Mouse (Mus musculus) MEL (cell line): ENCODE measurements at regions not wholly inside any gene's neighbourhood (a gene's known extent, or its start where the extent isn't known, plus 50 kb on each side); places are given as distances from the start of the nearest gene placed in this dataset.

Source experiments
- DNase-seq: peaks from one replicate; pipeline ENCODE4 v3.0.0; 2011; ENCODE audit warnings: low read depth, low spot score
- H3K27ac ChIP-seq: 2 replicates; pipeline ENCODE4 v1.5.1; 2012; ENCODE audit warnings: low read depth, mild to moderate bottlenecking, control low read depth, low read length, moderate library complexity; ENCODE audit not compliant: control insufficient read depth
- H3K27me3 ChIP-seq, 2 experiments: fragments of 150-350 bp in 1 of 2; sonication (generic) in 1 of 2; 2 replicates each; pipeline ENCODE4 v1.6.1; 2012; ENCODE audit warnings: low read length in 2 of 2, mild to moderate bottlenecking in 2 of 2, improper control_type of control experiment in 1 of 2, moderate library complexity in 1 of 2; ENCODE audit not compliant: insufficient read depth in 2 of 2, control insufficient read depth in 1 of 2
- H3K36me3 ChIP-seq, 2 experiments: 2 replicates each; pipeline ENCODE4 v1.6.1; 2012 to 2014; ENCODE audit warnings: low read length in 2 of 2, improper control_type of control experiment in 1 of 2, inconsistent platforms in 1 of 2, mild to moderate bottlenecking in 1 of 2; ENCODE audit not compliant: insufficient read depth in 2 of 2, control insufficient read depth in 1 of 2
- H3K4me1 ChIP-seq, 2 experiments: fragments of 150-350 bp in 1 of 2; sonication (generic) in 1 of 2; 2 replicates each; pipeline ENCODE4 v1.6.1; 2012; ENCODE audit warnings: low read length in 2 of 2, improper control_type of control experiment in 1 of 2, mild to moderate bottlenecking in 1 of 2; ENCODE audit not compliant: insufficient read depth in 2 of 2, control insufficient read depth in 1 of 2
- H3K4me3 ChIP-seq, 2 experiments: fragments of 150-350 bp in 1 of 2; sonication (generic) in 1 of 2; 2 replicates each; pipeline ENCODE4 v1.5.1; 2012; ENCODE audit warnings: low read depth in 2 of 2, low read length in 2 of 2, mild to moderate bottlenecking in 2 of 2, moderate library complexity in 2 of 2, control low read depth in 1 of 2, improper control_type of control experiment in 1 of 2; ENCODE audit not compliant: control insufficient read depth in 1 of 2, insufficient read depth in 1 of 2
- H3K79me2 ChIP-seq: 2 replicates; pipeline ENCODE4 v1.6.1; 2012; ENCODE audit warnings: mild to moderate bottlenecking, low read length, moderate library complexity; ENCODE audit not compliant: control insufficient read depth, poor library complexity, insufficient read depth
- H3K9ac ChIP-seq: 2 replicates; pipeline ENCODE4 v1.6.1; 2012; ENCODE audit warnings: low read depth, mild to moderate bottlenecking, control low read depth, low read length, moderate library complexity; ENCODE audit not compliant: control insufficient read depth, poor library complexity, severe bottlenecking
- H3K9me3 ChIP-seq: fragments of 150-350 bp; sonication (generic); replicated peaks from 2 replicates; pipeline ENCODE4 v1.6.1; 2012; ENCODE audit warnings: mild to moderate bottlenecking, low read length, improper control_type of control experiment, moderate library complexity; ENCODE audit not compliant: insufficient read depth
- CHD1 ChIP-seq: IDR thresholded peaks from 2 replicates; pipeline ENCODE4 v1.6.1; 2012; ENCODE audit warnings: low read depth, mild to moderate bottlenecking, inconsistent platforms, low read length, improper control_type of control experiment
- CTCF ChIP-seq, 3 experiments: IDR thresholded peaks in 2 of 3; conservative IDR thresholded peaks in 1 of 3; 2 replicates each; pipeline ENCODE4 v1.5.1; 2011 to 2012; ENCODE audit warnings: low read length in 3 of 3, low read depth in 2 of 3, mild to moderate bottlenecking in 2 of 3, improper control_type of control experiment in 1 of 3, inconsistent platforms in 1 of 3, mixed read lengths in 1 of 3, moderate library complexity in 1 of 3; ENCODE audit not compliant: control insufficient read depth in 1 of 3, insufficient read depth in 1 of 3, poor library complexity in 1 of 3, severe bottlenecking in 1 of 3
- ELF1 ChIP-seq: IDR thresholded peaks from 2 replicates; pipeline ENCODE4 v1.6.1; 2014; ENCODE audit warnings: low read depth, mild to moderate bottlenecking, inconsistent platforms, low read length, improper control_type of control experiment, moderate library complexity
- EP300 ChIP-seq, 2 experiments: IDR thresholded peaks; 2 replicates each; pipeline ENCODE4 v1.6.1; 2011; ENCODE audit warnings: improper control_type of control experiment in 2 of 2, low read length in 2 of 2, low read depth in 1 of 2, mild to moderate bottlenecking in 1 of 2
- ETS1 ChIP-seq: IDR thresholded peaks from 2 replicates; pipeline ENCODE4 v1.6.1; 2012; ENCODE audit warnings: low read depth, mild to moderate bottlenecking, inconsistent platforms, low read length, improper control_type of control experiment, moderate library complexity
- GABPA ChIP-seq: IDR thresholded peaks from 2 replicates; pipeline ENCODE4 v1.6.1; 2012; ENCODE audit warnings: low read depth, mild to moderate bottlenecking, inconsistent platforms, low read length, improper control_type of control experiment, moderate library complexity
- HCFC1 ChIP-seq: IDR thresholded peaks from 2 replicates; pipeline ENCODE4 v1.6.1; 2012; ENCODE audit warnings: low read depth, mild to moderate bottlenecking, inconsistent platforms, low read length, improper control_type of control experiment, moderate library complexity
- KAT2A ChIP-seq: conservative IDR thresholded peaks from 2 replicates; pipeline ENCODE4 v1.6.1; 2012; ENCODE audit warnings: low read depth, low read length, improper control_type of control experiment, inconsistent platforms
- MAFK ChIP-seq: IDR thresholded peaks from 2 replicates; pipeline ENCODE4 v1.6.1; 2011; ENCODE audit warnings: low read depth, mild to moderate bottlenecking, low read length, improper control_type of control experiment, borderline replicate concordance
- MEF2A ChIP-seq: IDR thresholded peaks from 2 replicates; pipeline ENCODE4 v1.6.1; 2014; ENCODE audit warnings: low read depth, mild to moderate bottlenecking, inconsistent platforms, low read length, improper control_type of control experiment; ENCODE audit not compliant: poor library complexity, insufficient replicate concordance, severe bottlenecking; ENCODE audit errors: extremely low read depth
- MXI1 ChIP-seq: IDR thresholded peaks from 2 replicates; pipeline ENCODE4 v1.6.1; 2011; ENCODE audit warnings: mild to moderate bottlenecking, low read depth, low read length, improper control_type of control experiment
- MYB ChIP-seq: IDR thresholded peaks from 2 replicates; pipeline ENCODE4 v1.6.1; 2011; ENCODE audit warnings: mild to moderate bottlenecking, low read depth, low read length, improper control_type of control experiment
- NRF1 ChIP-seq: IDR thresholded peaks from 2 replicates; pipeline ENCODE4 v1.6.1; 2014; ENCODE audit warnings: low read depth, mild to moderate bottlenecking, inconsistent platforms, low read length, improper control_type of control experiment, moderate library complexity; ENCODE audit not compliant: poor library complexity, insufficient read depth, severe bottlenecking
- POLR2AphosphoS5 ChIP-seq: IDR thresholded peaks from 2 replicates; pipeline ENCODE4 v1.6.1; 2012; ENCODE audit warnings: low read depth, borderline replicate concordance, mild to moderate bottlenecking, inconsistent platforms, low read length, moderate library complexity, mixed read lengths
- RAD21 ChIP-seq: IDR thresholded peaks from 2 replicates; pipeline ENCODE4 v1.6.1; 2011; ENCODE audit warnings: mild to moderate bottlenecking, low read depth, low read length, improper control_type of control experiment
- RCOR1 ChIP-seq: IDR thresholded peaks from 2 replicates; pipeline ENCODE4 v1.6.1; 2012; ENCODE audit warnings: low read depth, mild to moderate bottlenecking, inconsistent platforms, low read length, improper control_type of control experiment
- SMC3 ChIP-seq: IDR thresholded peaks from 2 replicates; pipeline ENCODE4 v1.6.1; 2011; ENCODE audit warnings: low read depth, low read length, improper control_type of control experiment
- TAL1 ChIP-seq: IDR thresholded peaks from 2 replicates; pipeline ENCODE4 v1.6.1; 2012; ENCODE audit warnings: mild to moderate bottlenecking, inconsistent platforms, low read length, moderate library complexity, mixed read lengths
- TBP ChIP-seq: IDR thresholded peaks from 2 replicates; pipeline ENCODE4 v1.8.0; 2011; ENCODE audit warnings: low read depth, low read length, improper control_type of control experiment
- UBTF ChIP-seq: IDR thresholded peaks from 2 replicates; pipeline ENCODE4 v1.6.1; 2012; ENCODE audit warnings: low read depth, mild to moderate bottlenecking, inconsistent platforms, low read length, improper control_type of control experiment, moderate library complexity, borderline replicate concordance; ENCODE audit not compliant: insufficient read depth
- USF1 ChIP-seq: IDR thresholded peaks from 2 replicates; pipeline ENCODE4 v1.6.1; 2014; ENCODE audit warnings: low read depth, mild to moderate bottlenecking, inconsistent platforms, low read length, improper control_type of control experiment, moderate library complexity
- ZKSCAN1 ChIP-seq: IDR thresholded peaks from 2 replicates; pipeline ENCODE4 v1.6.1; 2012; ENCODE audit warnings: low read depth, mild to moderate bottlenecking, inconsistent platforms, low read length, improper control_type of control experiment, moderate library complexity
- ZMIZ1 ChIP-seq: IDR thresholded peaks from 2 replicates; pipeline ENCODE4 v1.6.1; 2012; ENCODE audit warnings: low read depth, mild to moderate bottlenecking, inconsistent platforms, low read length, improper control_type of control experiment, moderate library complexity

DNA sequence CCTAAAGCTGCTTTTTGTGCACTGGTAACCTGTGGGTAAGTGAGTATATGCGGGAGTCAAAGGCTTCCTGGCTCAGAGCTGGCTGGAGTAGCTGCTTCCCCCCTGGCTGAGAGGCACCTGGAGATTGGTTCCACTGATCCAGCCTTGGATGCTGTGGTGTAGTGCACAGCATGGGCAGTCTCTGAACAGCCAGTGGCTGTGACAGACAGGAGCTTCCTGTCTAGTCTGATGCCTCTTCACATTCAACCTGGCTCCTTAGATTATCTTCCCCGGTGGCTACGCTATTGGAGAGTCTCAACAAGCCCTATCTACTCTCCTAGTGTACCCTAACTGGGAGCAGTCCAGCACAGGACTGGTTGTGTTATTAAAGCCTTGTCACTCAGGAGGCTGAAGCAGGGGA lies 160.4 kb upstream of the Adgrl2 start:
- Histone ChIP-seq H3K4me3 (no peak overlapping the region), H3K27me3 (no peaks in the 10 kb centered on the region; a peak in 1 of 4 replicates), H3K27ac (no peak overlapping the region), H3K4me1 (no peaks in the 10 kb centered on the region), H3K9me3 (no peaks in the 10 kb centered on the region), H3K36me3 (no peaks in the 10 kb centered on the region)
- TF ChIP-seq NRF1 (no peak), SMC3 (no peak), HCFC1 (no peak), MEF2A (no peak), POLR2AphosphoS5 (no peak), MYB (no peak), KAT2A (no peak), CHD1 (no peak), MAFK (no peak), TAL1 (no peak), ZKSCAN1 (no peak), CTCF (IDR thresholded peaks at IDR 0.05 in 2 of 3, conservative IDR thresholded peaks at IDR 0.05 in 1 of 3; ENCODE audit: control insufficient read depth in 1 of 3, insufficient read depth in 1 of 3, low read depth in 2 of 3, low read length in 3 of 3, poor library complexity in 1 of 3, severe bottlenecking in 1 of 3) (no peak), ZMIZ1 (no peak), RAD21 (no peak), UBTF (no peak), GABPA (no peak), MXI1 (no peak), ETS1 (no peak), USF1 (no peak)
- TF ChIP-seq, all 39 proteins: peak for 0
- no peak overlapping the region for H3K9ac ChIP-seq
- DNase-seq = no peak
- no peaks in the 10 kb centered on the region for H3K79me2 ChIP-seq

GRCm38 (mm10) chr3:149148608-149149007 lies 158.3 kb upstream of the Adgrl2 start:
- H3K36me3 ChIP-seq = no peaks in the 10 kb centered on the region
- H3K27me3 ChIP-seq = no peaks in the 10 kb centered on the region; a peak in 1 of 4 replicates
- TF ChIP-seq TBP = no peak
- no peak for TF ChIP-seq ELF1
- TF ChIP-seq UBTF = no peak
- TF ChIP-seq RCOR1 = no peak
- TF ChIP-seq SMC3 = no peak
- TF ChIP-seq MXI1 = no peak
- no peak for TF ChIP-seq EP300 (IDR thresholded peaks at IDR 0.05; ENCODE audit: low read depth in 1 of 2, low read length in 2 of 2)
- no peaks in the 10 kb centered on the region for H3K9me3 ChIP-seq
- H3K79me2 ChIP-seq = no peaks in the 10 kb centered on the region
- H3K4me3 ChIP-seq = no peak overlapping the region
- no peaks in the 10 kb centered on the region for H3K4me1 ChIP-seq
- no peak overlapping the region for H3K27ac ChIP-seq
- no peak overlapping the region for H3K9ac ChIP-seq
- no peak for DNase-seq
